Mouse (Mus musculus): ENCODE data around the gene Sycn.
A peak's percentile ranks its signal among the peaks of the same experiment; 100 is the strongest.

- TF ChIP-seq ZNF384 (IDR thresholded peaks at IDR 0.05; ENCODE audit: low read depth, low read length) (no peak), POLR2A (IDR thresholded peaks at IDR 0.05; ENCODE audit: control insufficient read depth in 1 of 2, insufficient read depth in 1 of 2, low read depth in 1 of 2, low read length in 2 of 2, poor library complexity in 1 of 2) (no peak), CTCF (IDR thresholded peaks at IDR 0.05 in 2 of 3, conservative IDR thresholded peaks at IDR 0.05 in 1 of 3; ENCODE audit: control insufficient read depth in 1 of 3, insufficient read depth in 1 of 3, low read depth in 2 of 3, low read length in 3 of 3, poor library complexity in 1 of 3, severe bottlenecking in 1 of 3) (no peak), EP300 (IDR thresholded peaks at IDR 0.05; ENCODE audit: low read depth in 1 of 2, low read length in 2 of 2) (peak; percentile 54 to 56; a peak in 3 of 4 replicates), HCFC1 (IDR thresholded peaks at IDR 0.05; ENCODE audit: low read depth, low read length) (no peak), E2F4 (IDR thresholded peaks at IDR 0.05; ENCODE audit: borderline replicate concordance, low read depth, low read length) (no peak)
Measured at GRCm38 (mm10) chr7:28582841-28583240, 42.2 kb downstream of the Sycn start.

Data from MEL (cell line).